Mouse (Mus musculus) mesoderm, embryonic 11.5 days (tissue): ENCODE measurements around the gene Dcaf11.

Experiments
- DNase-seq: peaks from one replicate; pipeline ENCODE4 v3.0.0-alpha.2; 2012; ENCODE audit warnings: low read depth, low spot score

Dcaf11 gene

DNA sequence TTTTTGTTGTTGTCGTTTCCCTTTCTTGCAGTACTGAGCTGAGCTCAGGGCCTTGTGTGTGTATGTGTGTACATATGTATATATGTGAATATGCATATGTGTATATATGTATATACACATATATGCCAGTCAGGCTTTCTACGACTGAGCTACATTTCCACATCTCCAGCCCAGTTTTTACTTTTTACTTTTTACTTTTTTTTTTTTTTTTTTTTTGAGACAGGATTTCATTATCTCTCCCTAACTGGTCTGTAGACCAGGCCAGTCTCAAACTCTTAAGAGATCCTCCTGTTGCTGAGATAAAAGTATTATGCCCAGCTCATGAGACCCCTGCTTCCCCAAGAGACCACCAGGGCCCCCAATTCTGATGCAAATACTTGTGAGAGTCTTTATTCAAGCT, 57.0 kb downstream of the Dcaf11 start:
- no peak for DNase-seq

DNA sequence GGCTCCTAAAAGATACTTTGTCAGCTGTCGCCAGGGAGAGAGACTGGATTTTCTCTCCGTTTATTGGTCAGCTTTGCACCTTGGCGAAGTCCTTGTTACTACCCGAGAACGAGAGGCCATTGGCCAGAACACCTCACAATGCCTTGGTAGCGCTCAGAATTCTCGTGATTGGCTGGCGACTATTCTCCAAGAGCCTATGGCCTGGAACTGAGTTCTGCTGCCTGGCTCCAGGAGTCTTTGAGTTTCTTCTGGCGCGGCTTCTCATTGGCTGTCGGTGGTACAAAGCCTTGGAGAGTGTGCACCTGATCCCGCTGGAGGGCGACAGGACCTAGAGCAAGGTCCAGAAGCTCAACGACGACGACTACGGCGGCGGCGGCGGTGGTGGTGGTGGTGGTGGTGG, 58.0 kb downstream of the Dcaf11 start, which contains the start of gene Rec8:
TSS of gene Rec8 (plus strand) at position 216 of the 400 bp plus-strand sequence.
- DNase-seq, result peak; percentile 14

DNA sequence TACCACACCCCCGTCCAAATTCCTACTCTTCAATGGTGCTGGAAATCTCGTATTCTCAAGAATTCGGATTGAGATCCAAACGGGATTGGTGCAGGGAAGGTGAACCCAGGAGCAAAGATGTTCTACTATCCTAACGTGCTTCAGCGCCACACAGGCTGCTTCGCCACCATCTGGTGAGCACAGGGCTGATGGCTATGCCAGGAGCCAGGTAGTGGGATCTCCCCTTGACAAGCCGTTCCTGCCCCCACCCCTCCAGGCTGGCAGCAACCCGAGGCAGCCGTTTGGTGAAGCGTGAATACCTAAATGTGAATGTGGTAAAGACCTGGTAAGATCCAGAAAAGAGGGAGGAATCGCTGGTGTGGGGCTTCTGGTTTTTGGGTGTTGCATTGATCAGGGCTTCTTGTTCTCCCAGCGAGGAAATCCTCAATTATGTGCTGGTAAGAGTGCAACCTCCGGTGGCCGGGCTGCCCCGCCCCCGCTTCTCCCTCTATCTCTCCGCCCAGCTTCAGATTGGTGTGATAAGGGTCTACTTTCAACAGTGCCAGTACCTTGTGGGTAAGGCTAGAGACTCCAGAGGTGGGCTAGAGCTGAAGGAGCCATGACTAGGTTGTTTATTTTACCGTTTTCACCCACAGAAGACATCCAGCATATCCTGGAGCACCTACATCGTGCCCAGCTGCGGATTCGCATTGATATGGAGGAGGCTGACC, 58.8 kb downstream of the Dcaf11 start:
- no peak for DNase-seq
